Mouse (Mus musculus) midbrain, embryonic 13.5 days (tissue): Measurements from ENCODE around the gene Rpl6. TPM values are rescaled to one million over a fixed set of nuclear protein-coding genes. Genes with fewer than 3 reads are reported as not detected.
"Not testable (repeated sequence)": the region's sequence is repeated elsewhere in the genome, so short reads cannot be mapped to it uniquely, and the experiment has no call there.

Experiments used
- ATAC-seq: fragments of 200-750 bp; cut with Nextera tagmentation; 2 replicates; pipeline ENCODE4 v1.8.0; 2017; ENCODE audit warnings: mild to moderate bottlenecking, moderate TSS enrichment, moderate library complexity
- H3K27ac ChIP-seq: fragments of 300-500 bp; sonication (generic); 2 replicates; pipeline ENCODE4 v1.5.1; 2015; ENCODE audit warnings: inconsistent platforms, mild to moderate bottlenecking, moderate library complexity
- H3K27me3 ChIP-seq: fragments of 300-500 bp; sonication (generic); 2 replicates; pipeline ENCODE4 v1.6.1; 2015; ENCODE audit warnings: mild to moderate bottlenecking, inconsistent platforms
- H3K36me3 ChIP-seq: fragments of 300-500 bp; sonication (generic); 2 replicates; pipeline ENCODE4 v1.6.1; 2015; ENCODE audit warnings: mild to moderate bottlenecking, inconsistent platforms
- H3K4me1 ChIP-seq: fragments of 300-500 bp; sonication (generic); replicated peaks from 2 replicates; pipeline ENCODE4 v1.6.1; 2015; ENCODE audit warnings: inconsistent platforms
- H3K4me2 ChIP-seq: fragments of 300-500 bp; sonication (generic); replicated peaks from 2 replicates; pipeline ENCODE4 v1.6.1; 2015; ENCODE audit warnings: moderate library complexity, mild to moderate bottlenecking, inconsistent platforms
- H3K4me3 ChIP-seq: fragments of 300-500 bp; sonication (generic); replicated peaks from 2 replicates; pipeline ENCODE4 v1.5.1; 2015; ENCODE audit warnings: mild to moderate bottlenecking, inconsistent platforms
- H3K9ac ChIP-seq: fragments of 300-500 bp; sonication (generic); replicated peaks from 2 replicates; pipeline ENCODE4 v1.6.1; 2015; ENCODE audit warnings: mild to moderate bottlenecking, inconsistent platforms
- H3K9me3 ChIP-seq: fragments of 300-500 bp; sonication (generic); 2 replicates; pipeline ENCODE4 v1.6.1; 2016; ENCODE audit warnings: mild to moderate bottlenecking, inconsistent platforms
- WGBS: fragments of 180-500 bp; shearing (Covaris S2); methylation state at CpG from one replicate; pipeline ENCODE4 v1.1.7; 2015; 5-methylcytosine and 5-hydroxymethylcytosine counted together
- polyA plus RNA-seq: library from polyadenylated mRNA; unstranded; fragments of >200 nt; fragmentation: Nextera tagmentation; extraction: Ambion mirVana; gene quantifications from 2 replicates; pipeline ENCODE4 v1.2.1, GENCODE M21; 2015

Gene Rpl6
- polyA plus RNA-seq, 1 experiment from 2014 or later: 416 TPM

GRCm38 (mm10) chr5:121217313-121217634, 13.0 kb downstream of the Rpl6 start:
- no peaks in the 10 kb centered on the region for H3K9me3 ChIP-seq
- H3K4me2 ChIP-seq: no peak overlapping the region
- H3K36me3 ChIP-seq: peaks cover 9% of the 10 kb centered on the region
- 81% methylated on average over 2 of the region's 2 CpGs for WGBS
- no peak overlapping the region for H3K9ac ChIP-seq
- H3K4me1 ChIP-seq: peaks cover 8% of the 10 kb centered on the region
- H3K27me3 ChIP-seq: no peaks in the 10 kb centered on the region
- H3K4me3 ChIP-seq: no peak overlapping the region
- H3K27ac ChIP-seq: no peak overlapping the region
- ATAC-seq: no peak

- Histone ChIP-seq H3K9ac (no peak overlapping the region), H3K4me3 (no peak overlapping the region), H3K27ac (no peak overlapping the region), H3K27me3 (no peaks in the 10 kb centered on the region), H3K4me1 (peaks cover 17% of the 10 kb centered on the region), H3K4me2 (no peak overlapping the region), H3K9me3 (no peaks in the 10 kb centered on the region), H3K36me3 (no peaks in the 10 kb centered on the region)
- 77% methylated on average over 1 of the region's 1 CpGs for WGBS
- ATAC-seq: no peak
These were observed 14.9 kb downstream of the Rpl6 start for GRCm38 (mm10) chr5:121219190-121219589.

GRCm38 (mm10) chr5:121219980-121220731, 15.9 kb downstream of the Rpl6 start, which contains the start of gene Hectd4:
TSS of gene Hectd4 (plus strand) at chr5:121220219.
- H3K9me3 ChIP-seq: no peaks in the 10 kb centered on the region
- no peaks in the 10 kb centered on the region for H3K27me3 ChIP-seq
- under 1% methylated on average over 84 of the region's 90 CpGs for WGBS
- peak within 1 kb of the TSS; percentile 96 for H3K27ac ChIP-seq
- peaks cover 17% of the 10 kb centered on the region for H3K4me1 ChIP-seq
- ATAC-seq: peak; percentile 84
- H3K4me3 ChIP-seq: peak within 1 kb of the TSS; percentile 96
- peak within 1 kb of the TSS; percentile 77 for H3K4me2 ChIP-seq
- H3K9ac ChIP-seq: peak within 1 kb of the TSS; percentile 97
- H3K36me3 ChIP-seq: no peaks in the 10 kb centered on the region

- 0% methylated on average over 35 of the region's 38 CpGs for WGBS
- Histone ChIP-seq H3K27ac (peak overlapping the region; percentile 96), H3K4me3 (peak overlapping the region; percentile 96), H3K9me3 (no peaks in the 10 kb centered on the region), H3K27me3 (no peaks in the 10 kb centered on the region), H3K4me2 (peak overlapping the region; percentile 77), H3K4me1 (peaks cover 17% of the 10 kb centered on the region), H3K36me3 (no peaks in the 10 kb centered on the region), H3K9ac (peak overlapping the region; percentile 97)
- ATAC-seq: peak; percentile 74
These were observed 16.5 kb downstream of the Rpl6 start for GRCm38 (mm10) chr5:121220732-121221301.

- H3K36me3 ChIP-seq: no peaks in the 10 kb centered on the region
- peak overlapping the region; percentile 96 for H3K27ac ChIP-seq
- H3K9ac ChIP-seq: peak overlapping the region; percentile 97
- ATAC-seq: peak; percentile 5; the same call in 1 of the 2 replicates
- H3K27me3 ChIP-seq: no peaks in the 10 kb centered on the region
- peak overlapping the region; percentile 96 for H3K4me3 ChIP-seq
- 11% methylated on average over 23 of the region's 23 CpGs for WGBS
- peak overlapping the region; percentile 77 for H3K4me2 ChIP-seq
- no peaks in the 10 kb centered on the region for H3K9me3 ChIP-seq
- H3K4me1 ChIP-seq: peaks cover 22% of the 10 kb centered on the region
These were observed 17.1 kb downstream of the Rpl6 start for GRCm38 (mm10) chr5:121221328-121221850.

GRCm38 (mm10) chr5:121224020-121224419, 19.7 kb downstream of the Rpl6 start:
- H3K9me3 ChIP-seq, H3K27me3 ChIP-seq, ATAC-seq, H3K27ac ChIP-seq, H3K4me3 ChIP-seq, H3K36me3 ChIP-seq, H3K4me2 ChIP-seq, H3K9ac ChIP-seq: not testable (repeated sequence)
- H3K4me1 ChIP-seq: peaks cover 22% of the 10 kb centered on the region
- 89% methylated on average over 4 of the region's 4 CpGs for WGBS

GRCm38 (mm10) chr5:121224856-121225255, 20.6 kb downstream of the Rpl6 start:
- Histone ChIP-seq H3K27me3 (no peaks in the 10 kb centered on the region), H3K4me2 (no peak overlapping the region), H3K4me1 (peaks cover 22% of the 10 kb centered on the region), H3K27ac (no peak overlapping the region), H3K9me3 (no peaks in the 10 kb centered on the region), H3K4me3 (no peak overlapping the region), H3K36me3 (no peaks in the 10 kb centered on the region), H3K9ac (no peak overlapping the region)
- WGBS: 91% methylated on average over 3 of the region's 3 CpGs
- ATAC-seq: no peak

- 91% methylated on average over 2 of the region's 2 CpGs for WGBS
- H3K4me3 ChIP-seq: no peak overlapping the region
- no peak overlapping the region for H3K27ac ChIP-seq
These were observed 21.6 kb downstream of the Rpl6 start for GRCm38 (mm10) chr5:121225854-121226253.

GRCm38 (mm10) chr5:121226406-121226805, 22.1 kb downstream of the Rpl6 start:
- no peak overlapping the region for H3K27ac ChIP-seq
- no peak overlapping the region for H3K4me3 ChIP-seq
- no peaks in the 10 kb centered on the region for H3K9me3 ChIP-seq
- ATAC-seq: no peak
- H3K27me3 ChIP-seq: no peaks in the 10 kb centered on the region
- H3K9ac ChIP-seq: no peak overlapping the region
- no peak overlapping the region for H3K4me2 ChIP-seq
- H3K36me3 ChIP-seq: no peaks in the 10 kb centered on the region
- 70% methylated on average over 3 of the region's 3 CpGs for WGBS
- peaks cover 22% of the 10 kb centered on the region for H3K4me1 ChIP-seq

More at GRCm38 (mm10) chr5:121225854-121226253, 21.6 kb downstream of the Rpl6 start:
- no peak for ATAC-seq
- Histone ChIP-seq H3K9ac (no peak overlapping the region), H3K9me3 (no peaks in the 10 kb centered on the region), H3K27me3 (no peaks in the 10 kb centered on the region), H3K4me2 (no peak overlapping the region), H3K4me1 (peaks cover 22% of the 10 kb centered on the region), H3K36me3 (no peaks in the 10 kb centered on the region)

GRCm38 (mm10) chr5:121226845-121227244, 22.6 kb downstream of the Rpl6 start:
- no peak for ATAC-seq
- no peaks in the 10 kb centered on the region for H3K27me3 ChIP-seq
- 90% methylated on average over 4 of the region's 4 CpGs for WGBS
- no peaks in the 10 kb centered on the region for H3K36me3 ChIP-seq
- no peak overlapping the region for H3K9ac ChIP-seq
- no peak overlapping the region for H3K27ac ChIP-seq
- H3K9me3 ChIP-seq: no peaks in the 10 kb centered on the region
- no peak overlapping the region for H3K4me2 ChIP-seq
- H3K4me3 ChIP-seq: no peak overlapping the region
- peaks cover 19% of the 10 kb centered on the region for H3K4me1 ChIP-seq

GRCm38 (mm10) chr5:121227330-121227729, 23.0 kb downstream of the Rpl6 start:
- H3K9ac ChIP-seq, H3K36me3 ChIP-seq, H3K27ac ChIP-seq, H3K4me2 ChIP-seq, ATAC-seq, H3K9me3 ChIP-seq, H3K27me3 ChIP-seq, H3K4me3 ChIP-seq: not testable (repeated sequence)
- WGBS: 91% methylated on average over 1 of the region's 1 CpGs
- H3K4me1 ChIP-seq: peaks cover 14% of the 10 kb centered on the region

GRCm38 (mm10) chr5:121229182-121229581, 24.9 kb downstream of the Rpl6 start:
- Histone ChIP-seq H3K4me3 (no peak overlapping the region), H3K9ac (no peak overlapping the region), H3K27me3 (no peaks in the 10 kb centered on the region), H3K4me2 (no peak overlapping the region), H3K36me3 (peaks cover 9% of the 10 kb centered on the region; the same call in 1 of the 2 replicates), H3K27ac (no peak overlapping the region), H3K4me1 (peaks cover 6% of the 10 kb centered on the region), H3K9me3 (no peaks in the 10 kb centered on the region)
- WGBS: 94% methylated on average over 2 of the region's 2 CpGs
- no peak for ATAC-seq
